Mouse (Mus musculus): Measurements from ENCODE around the gene Pola1. TPM values are rescaled to one million over a fixed set of nuclear protein-coding genes. Genes with fewer than 3 reads are reported as not detected.

Pola1 gene
- polyA plus RNA-seq, 1 experiment from 2014 or later = 25.0 TPM

DNA sequence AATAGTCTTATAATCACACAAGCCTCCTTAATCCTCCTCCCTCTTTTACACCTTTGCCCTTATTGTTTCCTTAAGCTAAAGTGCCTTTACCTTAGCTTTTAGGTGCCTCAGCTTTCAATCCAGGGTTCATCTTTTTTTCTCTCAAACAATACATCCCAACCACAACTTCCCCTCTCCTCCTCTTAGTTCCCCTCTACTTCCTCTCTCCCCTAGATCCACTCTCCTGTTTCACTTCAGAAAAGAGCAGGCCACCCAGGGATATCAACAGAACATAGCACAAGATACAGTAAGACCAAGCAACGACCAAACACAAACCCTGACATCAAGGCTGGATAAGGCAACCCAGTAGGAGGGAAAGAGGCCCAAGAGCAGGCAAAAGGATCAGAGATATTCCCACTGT is 29.7 kb downstream of the Pola1 start:
- Histone ChIP-seq H3K9ac (no peak overlapping the region), H3K4me1 (ENCODE audit: insufficient read depth) (no peaks in the 10 kb centered on the region), H3K4me3 (ENCODE audit: low read depth, low read length) (no peak overlapping the region), H3K36me3 (ENCODE audit: insufficient read depth) (peaks cover 12% of the 10 kb centered on the region; the same call in 1 of the 2 replicates), H3K9me3 (ENCODE audit: low read depth, low read length) (no peaks in the 10 kb centered on the region), H3K4me2 (no peak overlapping the region), H3K27ac (ENCODE audit: low read depth) (no peak overlapping the region), H3K27me3 (ENCODE audit: insufficient read depth, low read length) (no peaks in the 10 kb centered on the region)
- ATAC-seq (ENCODE audit: insufficient read depth) = no peak
- WGBS = 75% methylated on average over 1 of the region's 1 CpGs
- no peak for TF ChIP-seq CTCF (IDR thresholded peaks at IDR 0.05; ENCODE audit: low read depth)
- DNase-seq = no peak

DNA sequence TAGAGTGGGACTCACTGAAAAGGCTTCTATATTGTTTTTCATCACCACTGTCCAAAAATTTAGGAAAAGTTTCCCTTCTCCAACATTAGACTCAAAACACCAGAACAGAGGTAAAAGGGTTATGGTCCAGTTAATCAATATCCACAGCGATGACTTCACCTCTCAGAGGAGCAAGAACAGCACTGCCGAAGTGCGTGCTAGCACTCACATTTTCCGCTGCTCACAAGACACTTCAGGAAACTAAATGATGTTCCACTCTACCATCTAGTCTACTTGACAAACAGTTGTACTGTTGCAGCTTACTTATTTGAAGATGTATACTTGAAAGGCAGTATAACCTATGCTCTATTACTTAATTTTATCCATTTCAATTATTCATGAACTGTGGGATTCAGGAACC is 37.7 kb downstream of the Pola1 start:
- no peak for ATAC-seq (ENCODE audit: insufficient read depth)
- Histone ChIP-seq H3K27ac (ENCODE audit: low read depth) (no peak overlapping the region), H3K4me2 (no peak overlapping the region), H3K9ac (no peak overlapping the region), H3K9me3 (ENCODE audit: low read depth, low read length) (no peaks in the 10 kb centered on the region), H3K4me1 (ENCODE audit: insufficient read depth) (no peaks in the 10 kb centered on the region), H3K27me3 (ENCODE audit: insufficient read depth, low read length) (no peaks in the 10 kb centered on the region), H3K36me3 (ENCODE audit: insufficient read depth) (peaks cover 9% of the 10 kb centered on the region; the same call in 1 of the 2 replicates), H3K4me3 (ENCODE audit: low read depth, low read length) (no peak overlapping the region)
- DNase-seq = no peak
- no peak for TF ChIP-seq CTCF (IDR thresholded peaks at IDR 0.05; ENCODE audit: low read depth)
- WGBS = 93% methylated on average over 4 of the region's 4 CpGs

DNA sequence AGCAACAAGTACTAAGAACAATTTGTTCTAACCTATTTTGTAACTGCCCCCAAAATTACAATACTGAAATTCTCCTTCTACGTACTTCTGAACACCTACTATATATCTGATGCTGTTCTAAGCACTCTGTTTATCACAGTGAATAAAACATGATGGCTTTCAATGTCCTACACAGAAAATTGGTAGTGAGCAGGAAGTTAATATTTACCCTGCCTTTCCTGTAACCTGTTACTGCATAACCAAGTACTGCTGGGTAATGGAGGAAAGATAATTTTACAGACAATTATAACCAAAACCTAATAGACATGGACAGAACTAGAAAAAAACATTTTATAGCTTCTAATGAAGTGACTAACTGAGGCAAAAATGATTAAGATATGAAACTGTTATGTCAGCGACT is 51.0 kb downstream of the Pola1 start:
- no peak overlapping the region for H3K4me2 ChIP-seq
- ATAC-seq (ENCODE audit: insufficient read depth) = no peak
- no peak overlapping the region for H3K27ac ChIP-seq (ENCODE audit: low read depth)
- no peak for TF ChIP-seq CTCF (IDR thresholded peaks at IDR 0.05; ENCODE audit: low read depth)
- DNase-seq = no peak
- no peaks in the 10 kb centered on the region for H3K27me3 ChIP-seq (ENCODE audit: insufficient read depth, low read length)
- H3K4me3 ChIP-seq (ENCODE audit: low read depth, low read length) = no peak overlapping the region
- 82% methylated on average over 2 of the region's 2 CpGs for WGBS
- no peaks in the 10 kb centered on the region for H3K4me1 ChIP-seq (ENCODE audit: insufficient read depth)
- H3K9me3 ChIP-seq (ENCODE audit: low read depth, low read length) = no peaks in the 10 kb centered on the region
- 0 out of 2 replicates have a peak, but pooled peaks cover under 1% of the 10 kb centered on the region for H3K36me3 ChIP-seq (ENCODE audit: insufficient read depth)
- H3K9ac ChIP-seq = no peak overlapping the region

DNA sequence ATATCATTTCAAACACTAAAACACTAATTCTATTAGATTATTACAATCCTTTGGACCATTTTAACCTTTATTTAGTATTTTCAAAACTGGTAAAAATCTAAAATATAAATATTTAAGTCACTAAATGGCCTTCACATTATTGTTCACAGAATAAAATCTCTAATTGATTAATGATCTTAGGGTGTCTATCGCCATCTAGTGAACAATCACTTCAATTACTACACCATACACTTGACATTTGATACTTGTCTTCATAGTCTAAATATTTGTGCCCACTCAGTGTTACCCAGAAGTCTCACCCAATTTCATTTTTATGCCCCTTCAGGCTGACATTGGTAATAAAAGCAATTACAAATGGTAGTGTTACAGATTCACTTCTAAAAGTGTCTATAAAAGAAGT is 74.8 kb downstream of the Pola1 start:
- peak; percentile 6 for DNase-seq
- H3K27ac ChIP-seq (ENCODE audit: low read depth) = no peak overlapping the region
- H3K9ac ChIP-seq = no peak overlapping the region
- H3K9me3 ChIP-seq (ENCODE audit: low read depth, low read length) = no peaks in the 10 kb centered on the region
- no peaks in the 10 kb centered on the region for H3K36me3 ChIP-seq (ENCODE audit: insufficient read depth)
- H3K4me2 ChIP-seq = no peak overlapping the region
- TF ChIP-seq CTCF (IDR thresholded peaks at IDR 0.05; ENCODE audit: low read depth) = 0 out of 2 replicates have a peak, but pooled peaks have one; percentile 26
- no peaks in the 10 kb centered on the region for H3K4me1 ChIP-seq (ENCODE audit: insufficient read depth)
- H3K27me3 ChIP-seq (ENCODE audit: insufficient read depth, low read length) = no peaks in the 10 kb centered on the region
- H3K4me3 ChIP-seq (ENCODE audit: low read depth, low read length) = no peak overlapping the region
- WGBS = 13% methylated on average over 1 of the region's 1 CpGs
- ATAC-seq (ENCODE audit: insufficient read depth) = no peak

DNA sequence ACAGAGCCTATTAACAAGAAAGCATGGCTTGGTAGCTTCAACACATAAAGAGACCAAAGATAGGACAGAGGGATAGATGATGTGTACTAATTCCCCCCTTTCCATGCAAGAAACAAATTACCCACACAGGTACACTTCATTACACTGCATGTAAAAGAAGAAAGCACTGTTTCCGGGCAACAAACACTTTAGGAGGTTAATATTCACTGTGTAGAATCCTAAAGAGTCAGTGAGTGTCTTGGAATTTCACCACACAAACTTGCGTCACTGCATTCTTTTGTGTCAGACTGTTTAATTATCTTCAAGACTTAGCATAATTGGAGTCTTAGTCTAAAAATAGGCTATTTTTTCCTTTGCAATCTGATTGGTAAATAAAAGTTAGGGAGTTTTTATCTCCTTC is 92.2 kb downstream of the Pola1 start:
- Histone ChIP-seq H3K9ac (no peak overlapping the region), H3K4me2 (no peak overlapping the region), H3K9me3 (ENCODE audit: low read depth, low read length) (no peaks in the 10 kb centered on the region), H3K4me1 (ENCODE audit: insufficient read depth) (no peaks in the 10 kb centered on the region), H3K27me3 (ENCODE audit: insufficient read depth, low read length) (no peaks in the 10 kb centered on the region), H3K36me3 (ENCODE audit: insufficient read depth) (no peaks in the 10 kb centered on the region), H3K4me3 (ENCODE audit: low read depth, low read length) (no peak overlapping the region), H3K27ac (ENCODE audit: low read depth) (no peak overlapping the region)
- ATAC-seq (ENCODE audit: insufficient read depth) (no peak), DNase-seq (no peak)
- no peak for TF ChIP-seq CTCF (IDR thresholded peaks at IDR 0.05; ENCODE audit: low read depth)
- WGBS = 71% methylated on average over 2 of the region's 2 CpGs

DNA sequence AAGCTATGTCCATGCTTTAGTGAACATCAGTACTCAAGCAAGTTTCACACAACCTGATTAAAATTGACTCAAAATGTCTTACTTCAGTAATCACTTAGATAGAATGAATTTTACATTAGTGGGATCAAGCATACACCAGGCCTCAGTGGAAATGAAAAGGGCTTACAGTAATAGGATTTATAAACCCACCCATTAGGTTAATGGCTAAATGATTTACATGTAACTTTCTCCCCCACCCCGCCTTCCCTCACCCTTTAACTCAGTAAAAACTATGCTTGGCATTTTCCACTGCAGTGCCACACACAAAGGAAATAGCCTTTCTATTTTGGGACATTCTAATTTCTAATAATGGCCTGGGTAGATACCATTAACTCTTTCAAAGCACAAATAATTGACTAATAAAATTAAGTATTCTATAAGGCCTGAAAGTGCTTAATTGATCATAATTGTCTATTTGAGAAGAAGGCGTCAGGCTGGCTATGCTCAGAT is 129.0 kb downstream of the Pola1 start:
- Histone ChIP-seq H3K36me3 (ENCODE audit: insufficient read depth) (no peaks in the 10 kb centered on the region), H3K9me3 (ENCODE audit: low read depth, low read length) (no peaks in the 10 kb centered on the region), H3K27ac (ENCODE audit: low read depth) (no peak overlapping the region), H3K9ac (no peak overlapping the region), H3K4me2 (no peak overlapping the region), H3K27me3 (ENCODE audit: insufficient read depth, low read length) (no peaks in the 10 kb centered on the region), H3K4me1 (ENCODE audit: insufficient read depth) (no peaks in the 10 kb centered on the region), H3K4me3 (ENCODE audit: low read depth, low read length) (no peak overlapping the region)
- DNase-seq (no peak), ATAC-seq (ENCODE audit: insufficient read depth) (no peak)
- 74% methylated on average over 2 of the region's 2 CpGs for WGBS
- no peak for TF ChIP-seq CTCF (IDR thresholded peaks at IDR 0.05; ENCODE audit: low read depth)

DNA sequence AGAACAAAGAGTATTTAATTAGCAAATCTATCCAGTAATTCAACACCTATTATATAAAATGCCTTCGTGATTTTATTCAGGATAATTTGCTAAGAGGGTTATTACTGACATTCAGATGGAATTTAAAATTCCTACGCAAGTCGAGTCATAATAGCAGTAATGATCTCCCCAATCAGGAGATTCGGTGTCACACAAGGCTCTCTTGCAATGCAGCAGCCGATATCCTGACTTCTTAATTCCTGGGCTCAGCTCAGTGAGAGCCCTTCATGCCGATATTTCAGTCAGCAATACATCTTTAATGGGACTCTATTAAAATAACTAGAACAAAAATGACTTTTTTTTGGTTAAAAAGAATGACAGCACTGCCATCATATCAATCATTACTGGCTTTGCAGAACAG is 134.4 kb downstream of the Pola1 start:
- Histone ChIP-seq H3K36me3 (ENCODE audit: insufficient read depth) (no peaks in the 10 kb centered on the region), H3K9ac (no peak overlapping the region), H3K9me3 (ENCODE audit: low read depth, low read length) (no peaks in the 10 kb centered on the region), H3K27ac (ENCODE audit: low read depth) (no peak overlapping the region), H3K4me1 (ENCODE audit: insufficient read depth) (no peaks in the 10 kb centered on the region), H3K27me3 (ENCODE audit: insufficient read depth, low read length) (no peaks in the 10 kb centered on the region), H3K4me2 (no peak overlapping the region), H3K4me3 (ENCODE audit: low read depth, low read length) (no peak overlapping the region)
- TF ChIP-seq CTCF (IDR thresholded peaks at IDR 0.05; ENCODE audit: low read depth) = no peak
- WGBS = 81% methylated on average over 6 of the region's 6 CpGs
- DNase-seq (no peak), ATAC-seq (ENCODE audit: insufficient read depth) (no peak)

DNA sequence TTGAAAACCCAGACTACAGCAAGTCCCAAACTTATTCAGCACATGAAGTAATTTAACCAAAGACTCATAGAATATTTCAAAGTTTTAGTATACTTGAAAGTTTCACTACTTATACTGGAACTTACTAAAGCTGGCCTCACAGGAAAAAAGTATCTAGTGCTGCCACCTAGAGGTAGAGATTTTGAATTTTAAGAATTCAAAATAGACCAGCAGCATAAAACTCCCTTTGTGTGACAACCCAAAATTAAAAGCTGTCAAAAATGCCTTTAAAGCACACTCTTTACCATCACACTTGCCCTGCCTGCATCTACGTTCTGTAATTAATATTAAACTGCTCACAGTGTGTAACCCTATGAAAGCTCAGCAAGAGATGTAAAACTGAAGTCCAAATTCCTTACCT is 166.2 kb downstream of the Pola1 start:
- TF ChIP-seq CTCF (IDR thresholded peaks at IDR 0.05; ENCODE audit: low read depth) = no peak
- Histone ChIP-seq H3K4me3 (ENCODE audit: low read depth, low read length) (no peak overlapping the region), H3K36me3 (ENCODE audit: insufficient read depth) (no peaks in the 10 kb centered on the region), H3K9me3 (ENCODE audit: low read depth, low read length) (no peaks in the 10 kb centered on the region), H3K4me2 (no peak overlapping the region), H3K4me1 (ENCODE audit: insufficient read depth) (no peaks in the 10 kb centered on the region), H3K27ac (ENCODE audit: low read depth) (no peak overlapping the region), H3K9ac (no peak overlapping the region), H3K27me3 (ENCODE audit: insufficient read depth, low read length) (no peaks in the 10 kb centered on the region)
- 38% methylated on average over 1 of the region's 1 CpGs for WGBS
- ATAC-seq (ENCODE audit: insufficient read depth) = no peak
- DNase-seq = peak; percentile 72

Data from lung, embryonic 14.5 days (tissue).